Mouse (Mus musculus) WW6 (cell line): ENCODE data around the gene Ctsd.
"Not testable (repeated sequence)": the region's sequence is repeated elsewhere in the genome, so short reads cannot be mapped to it uniquely, and the experiment has no call there.

Source experiments
- DNase-seq: peaks from one replicate; pipeline ENCODE4 v3.0.0-alpha.2; 2013; ENCODE audit warnings: low read depth, low spot score

Gene Ctsd

DNA sequence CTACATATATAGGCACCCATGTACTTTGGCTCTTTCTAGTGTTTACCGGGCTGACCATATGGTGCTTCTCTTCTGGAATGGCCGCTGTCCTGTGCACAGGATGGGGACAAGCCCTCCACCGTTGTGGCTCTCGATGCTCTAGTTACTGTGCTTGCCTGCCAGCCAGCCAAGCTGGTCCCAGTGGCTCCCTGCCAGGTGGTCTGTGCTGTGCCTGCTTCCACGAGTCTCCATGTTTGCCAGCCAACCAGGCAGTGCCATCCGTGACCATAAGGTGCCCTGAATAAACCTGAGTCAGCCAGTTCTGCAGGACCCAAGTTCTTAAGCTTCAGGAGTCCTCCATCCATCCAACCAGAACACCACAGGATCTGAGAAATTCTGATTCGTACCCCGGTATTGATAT, 52.7 kb downstream of the Ctsd start:
- no peak for DNase-seq

DNA sequence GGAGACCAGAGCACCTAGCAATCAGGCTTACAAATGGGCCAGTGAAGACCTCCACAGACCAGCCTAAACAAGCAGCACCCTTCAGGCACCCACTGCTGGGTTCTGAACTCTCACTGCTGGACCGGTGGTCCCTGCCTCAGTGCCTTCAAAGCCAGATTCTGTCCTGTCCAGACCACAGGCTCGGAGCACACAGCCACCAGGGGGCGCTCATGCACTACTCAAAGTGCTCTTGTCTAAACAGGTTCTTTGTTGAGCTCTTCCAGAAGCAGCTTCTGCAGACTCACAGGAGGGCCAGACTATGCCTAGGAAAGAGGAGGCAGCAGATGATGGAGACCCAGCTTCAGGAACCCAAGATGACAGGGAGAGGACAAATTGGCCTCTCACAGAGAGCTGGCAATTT, 53.6 kb downstream of the Ctsd start:
- DNase-seq, result peak; percentile 33

DNA sequence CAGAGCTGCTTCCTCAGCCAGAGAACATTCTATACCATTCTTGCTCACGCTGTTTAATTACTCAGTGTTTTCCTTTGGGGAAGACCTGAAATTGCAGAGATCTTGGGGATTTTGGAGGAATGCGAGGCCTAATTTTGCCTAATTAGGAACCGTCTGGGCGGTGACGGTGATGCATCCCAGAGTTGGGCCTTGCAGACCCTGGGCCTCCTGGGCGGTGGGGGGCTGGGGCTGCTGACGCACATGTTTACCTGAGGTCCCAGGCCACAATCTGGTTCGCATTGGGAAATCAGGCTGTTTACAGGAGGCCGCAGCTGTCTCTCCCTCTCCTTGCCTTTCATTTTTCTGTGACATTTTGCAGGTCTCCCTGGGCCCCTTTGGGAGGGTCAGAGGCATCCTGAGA, 55.1 kb downstream of the Ctsd start:
- DNase-seq, result not testable (repeated sequence)

DNA sequence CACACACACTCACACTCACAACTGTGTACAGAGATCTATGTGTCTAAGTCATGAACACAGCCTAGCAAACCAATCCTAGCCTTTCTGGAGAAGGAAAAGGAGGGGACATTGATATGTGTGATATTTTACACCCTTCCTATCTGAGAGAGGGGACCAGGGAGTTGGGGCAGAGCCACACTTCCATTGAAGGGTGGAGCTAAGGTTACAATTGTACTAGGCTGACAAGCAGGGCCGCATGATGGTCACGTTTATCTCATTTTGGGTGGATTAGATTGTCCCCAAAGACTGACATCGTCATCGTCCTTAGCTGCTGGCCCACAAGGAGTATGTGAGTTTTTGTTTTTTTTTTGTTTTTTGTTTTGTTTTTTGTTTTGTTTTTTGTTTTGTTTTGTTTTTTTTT, 56.6 kb downstream of the Ctsd start:
- no peak for DNase-seq

DNA sequence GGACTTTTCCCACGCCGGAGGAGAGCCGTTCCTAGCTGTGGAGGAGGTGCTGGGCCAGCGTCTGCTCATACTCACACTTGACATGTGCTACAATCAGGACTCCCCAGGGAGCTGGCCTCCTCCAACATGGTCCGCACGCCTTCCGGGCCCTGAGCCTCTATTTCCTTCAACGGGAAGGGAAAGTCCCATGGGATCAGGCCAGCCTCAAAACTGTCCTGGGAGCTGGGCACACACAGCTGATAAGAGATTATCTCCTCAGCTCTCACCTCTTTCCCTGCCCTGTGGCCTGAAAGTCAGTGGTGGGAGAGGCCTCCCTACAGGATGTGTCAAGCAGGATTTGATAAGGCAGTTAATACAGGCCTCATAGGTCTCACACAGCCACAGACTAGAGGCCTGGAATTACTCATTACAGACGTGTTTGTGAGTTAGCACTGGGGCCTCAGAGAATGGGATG, 57.5 kb downstream of the Ctsd start:
- no peak for DNase-seq

DNA sequence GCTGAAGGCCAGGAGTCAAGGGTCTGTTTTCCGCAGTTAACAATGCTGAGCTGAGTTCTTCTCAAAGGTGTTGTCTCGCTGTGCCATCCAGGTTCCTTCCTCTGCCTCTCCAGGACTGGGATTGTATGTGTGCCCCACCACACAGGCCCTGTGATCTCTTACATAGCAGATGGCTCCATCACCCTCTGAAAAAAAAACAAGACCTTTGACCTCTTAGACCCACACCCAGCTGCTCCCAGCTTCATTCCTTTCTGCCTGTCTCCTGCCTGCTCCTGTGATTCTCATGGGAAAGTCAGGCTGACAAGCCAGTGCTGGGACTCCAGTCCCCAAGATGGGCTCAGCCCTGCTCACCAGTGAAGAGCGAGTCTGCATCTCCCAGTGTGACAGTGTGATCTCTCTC, 59.3 kb downstream of the Ctsd start:
- no peak for DNase-seq

DNA sequence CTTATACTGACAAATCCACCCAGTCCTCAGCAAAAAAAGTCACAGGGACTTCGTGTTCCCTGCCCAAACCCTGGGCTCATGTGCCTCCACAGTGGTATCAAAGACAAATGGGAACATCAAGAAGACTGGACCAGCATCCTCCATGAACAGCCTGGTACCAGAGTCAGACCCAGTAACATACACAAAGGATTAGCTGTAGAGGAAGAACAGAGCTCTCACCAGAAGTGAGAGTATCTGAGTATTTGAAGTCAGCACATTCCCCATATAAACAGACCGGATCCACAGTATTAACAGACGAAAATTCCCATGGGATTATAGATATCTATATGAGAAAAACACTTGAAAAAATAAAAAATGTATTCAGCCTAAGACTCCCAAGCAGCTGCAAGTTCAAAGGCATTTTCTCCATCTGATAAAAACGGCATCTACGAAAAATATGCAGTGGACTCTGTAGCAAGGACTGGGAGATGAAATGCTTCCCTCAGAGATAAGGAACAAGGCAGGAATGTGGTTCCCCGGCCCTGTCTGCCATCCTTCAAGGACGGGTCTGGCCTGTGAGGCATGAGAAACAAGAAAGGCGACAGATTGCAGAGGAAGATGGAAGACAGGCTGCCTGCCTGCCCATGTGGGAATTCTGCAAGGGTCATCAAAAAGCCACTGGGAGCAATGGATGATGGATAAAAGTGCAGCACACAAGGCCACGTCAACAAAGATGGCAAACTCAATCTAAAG, 61.0 kb downstream of the Ctsd start:
- DNase-seq, result no peak
